Mouse (Mus musculus) limb, embryonic 13.5 days (tissue): ENCODE results near the gene Dcaf4. TPM values are rescaled to one million over a fixed set of nuclear protein-coding genes. Genes with fewer than 3 reads are reported as not detected.

ENCODE experiments used
- ATAC-seq: fragments of 200-750 bp; cut with Nextera tagmentation; 2 replicates; pipeline ENCODE4 v1.8.0; 2017; ENCODE audit warnings: low read depth, moderate number of reproducible peaks, moderate TSS enrichment; ENCODE audit not compliant: low FRiP score
- H3K27ac ChIP-seq: fragments of 300-500 bp; sonication (generic); 2 replicates; pipeline ENCODE4 v1.5.1; 2015; ENCODE audit warnings: inconsistent platforms, mild to moderate bottlenecking, moderate library complexity
- H3K27me3 ChIP-seq: fragments of 300-500 bp; sonication (generic); 2 replicates; pipeline ENCODE4 v1.6.1; 2015; ENCODE audit warnings: mild to moderate bottlenecking, inconsistent platforms
- H3K36me3 ChIP-seq: fragments of 300-500 bp; sonication (generic); 2 replicates; pipeline ENCODE4 v1.6.1; 2015; ENCODE audit warnings: inconsistent platforms, mild to moderate bottlenecking, moderate library complexity
- H3K4me1 ChIP-seq: fragments of 300-500 bp; sonication (generic); 2 replicates; pipeline ENCODE4 v1.6.1; 2015; ENCODE audit warnings: inconsistent platforms
- H3K4me2 ChIP-seq: fragments of 300-500 bp; sonication (generic); replicated peaks from 2 replicates; pipeline ENCODE4 v1.6.1; 2015; ENCODE audit warnings: inconsistent platforms, mild to moderate bottlenecking, moderate library complexity
- H3K4me3 ChIP-seq: fragments of 300-500 bp; sonication (generic); 2 replicates; pipeline ENCODE4 v1.5.1; 2015; ENCODE audit warnings: moderate library complexity, mild to moderate bottlenecking, inconsistent platforms
- H3K9ac ChIP-seq: fragments of 300-500 bp; sonication (generic); 2 replicates; pipeline ENCODE4 v1.6.1; 2015; ENCODE audit warnings: mild to moderate bottlenecking, inconsistent platforms
- H3K9me3 ChIP-seq: fragments of 300-500 bp; sonication (generic); 2 replicates; pipeline ENCODE4 v1.6.1; 2016; ENCODE audit warnings: inconsistent platforms
- WGBS: fragments of 180-500 bp; shearing (Covaris S2); methylation state at CpG from one replicate; pipeline ENCODE4 v1.1.7; 2015; 5-methylcytosine and 5-hydroxymethylcytosine counted together
- polyA plus RNA-seq: library from polyadenylated mRNA; unstranded; fragments of >200 nt; fragmentation: Nextera tagmentation; extraction: Ambion mirVana; gene quantifications from 2 replicates; pipeline ENCODE4 v1.2.1, GENCODE M21; 2015

Dcaf4 gene
- polyA plus RNA-seq, 1 experiment from 2014 or later: 37.7 TPM

- WGBS: 83% methylated on average over 3 of the region's 3 CpGs
- no peak for ATAC-seq
- H3K4me1 ChIP-seq: peaks cover 6% of the 10 kb centered on the region
Observed at GRCm38 (mm10) chr12:83497959-83498358, 22.3 kb upstream of the Dcaf4 start.

GRCm38 (mm10) chr12:83499256-83499655, 21.0 kb upstream of the Dcaf4 start:
- 67% methylated on average over 5 of the region's 5 CpGs for WGBS
- H3K4me1 ChIP-seq: peaks cover 6% of the 10 kb centered on the region
- no peak overlapping the region for H3K27ac ChIP-seq
- no peak for ATAC-seq
- H3K27me3 ChIP-seq: no peaks in the 10 kb centered on the region
- no peaks in the 10 kb centered on the region for H3K9me3 ChIP-seq
- H3K4me3 ChIP-seq: no peak overlapping the region
- no peak overlapping the region for H3K9ac ChIP-seq
- no peaks in the 10 kb centered on the region for H3K36me3 ChIP-seq
- no peak overlapping the region for H3K4me2 ChIP-seq

More at GRCm38 (mm10) chr12:83497959-83498358, 22.3 kb upstream of the Dcaf4 start:
- Histone ChIP-seq H3K9me3 (no peaks in the 10 kb centered on the region), H3K9ac (no peak overlapping the region), H3K36me3 (no peaks in the 10 kb centered on the region), H3K4me2 (no peak overlapping the region), H3K27ac (no peak overlapping the region), H3K27me3 (no peaks in the 10 kb centered on the region; the same call in 1 of the 2 replicates), H3K4me3 (no peak overlapping the region)

- 7% methylated on average over 9 of the region's 9 CpGs for WGBS
- H3K4me2 ChIP-seq: no peak overlapping the region
- no peaks in the 10 kb centered on the region for H3K9me3 ChIP-seq
- no peak overlapping the region for H3K4me3 ChIP-seq
- H3K27ac ChIP-seq: no peak overlapping the region
- no peak for ATAC-seq
- H3K4me1 ChIP-seq: peaks cover 6% of the 10 kb centered on the region
- no peaks in the 10 kb centered on the region for H3K27me3 ChIP-seq
- no peaks in the 10 kb centered on the region for H3K36me3 ChIP-seq
- no peak overlapping the region for H3K9ac ChIP-seq
Observed at GRCm38 (mm10) chr12:83502190-83502589, 18.1 kb upstream of the Dcaf4 start.

- H3K4me1 ChIP-seq: no peaks in the 10 kb centered on the region
- no peaks in the 10 kb centered on the region for H3K9me3 ChIP-seq
- H3K9ac ChIP-seq: no peak overlapping the region
- H3K36me3 ChIP-seq: no peaks in the 10 kb centered on the region
- H3K4me2 ChIP-seq: no peak overlapping the region
- ATAC-seq: no peak
- H3K4me3 ChIP-seq: no peak overlapping the region
- no peaks in the 10 kb centered on the region for H3K27me3 ChIP-seq
- WGBS: 76% methylated on average over 10 of the region's 10 CpGs
- no peak overlapping the region for H3K27ac ChIP-seq
Observed at GRCm38 (mm10) chr12:83506543-83506942, 13.7 kb upstream of the Dcaf4 start.

- no peaks in the 10 kb centered on the region for H3K27me3 ChIP-seq
- no peak for ATAC-seq
- H3K9me3 ChIP-seq: no peaks in the 10 kb centered on the region
- no peak overlapping the region for H3K9ac ChIP-seq
- H3K4me2 ChIP-seq: no peak overlapping the region
- no peak overlapping the region for H3K4me3 ChIP-seq
- 77% methylated on average over 5 of the region's 5 CpGs for WGBS
- no peak overlapping the region for H3K27ac ChIP-seq
- peaks cover 17% of the 10 kb centered on the region for H3K4me1 ChIP-seq
- H3K36me3 ChIP-seq: no peaks in the 10 kb centered on the region
Observed at GRCm38 (mm10) chr12:83510586-83510985, 9.7 kb upstream of the Dcaf4 start.

DNA sequence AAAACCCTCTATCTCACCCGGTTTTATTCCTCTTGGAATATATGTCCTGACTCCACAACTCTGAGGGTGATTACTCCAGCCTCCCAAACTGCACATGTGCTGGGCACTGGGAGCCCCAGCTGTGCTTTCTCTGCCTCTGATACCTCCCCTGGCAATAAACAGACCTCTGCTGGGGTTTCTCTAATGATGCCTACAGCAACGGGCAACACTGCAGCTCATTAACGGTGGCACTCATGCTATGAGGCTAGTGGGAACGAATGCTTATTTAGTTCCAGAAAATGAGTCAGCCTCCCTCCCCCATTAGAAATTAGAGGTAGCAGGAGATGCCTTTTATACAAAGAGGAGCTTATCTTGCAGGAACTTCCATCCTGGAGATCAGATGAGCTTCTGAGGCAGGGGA, 7.5 kb upstream of the Dcaf4 start:
- Histone ChIP-seq H3K36me3 (no peaks in the 10 kb centered on the region), H3K4me3 (no peak overlapping the region), H3K9me3 (no peaks in the 10 kb centered on the region), H3K27me3 (no peaks in the 10 kb centered on the region), H3K27ac (no peak overlapping the region), H3K4me2 (peak overlapping the region; percentile 25), H3K9ac (no peak overlapping the region), H3K4me1 (peaks cover 19% of the 10 kb centered on the region)
- WGBS: 9% methylated on average over 4 of the region's 4 CpGs
- 0 out of 2 replicates have a peak, but pooled peaks have one; percentile 48 for ATAC-seq

GRCm38 (mm10) chr12:83513185-83513584, 7.1 kb upstream of the Dcaf4 start:
- Histone ChIP-seq H3K27me3 (no peaks in the 10 kb centered on the region), H3K4me3 (no peak overlapping the region), H3K4me2 (no peak overlapping the region; the same call in 1 of the 2 replicates), H3K9me3 (no peaks in the 10 kb centered on the region), H3K27ac (no peak overlapping the region), H3K4me1 (peaks cover 19% of the 10 kb centered on the region), H3K36me3 (no peaks in the 10 kb centered on the region), H3K9ac (no peak overlapping the region)
- peak; percentile 24; the same call in 1 of the 2 replicates for ATAC-seq
- WGBS: 10% methylated on average over 5 of the region's 5 CpGs

GRCm38 (mm10) chr12:83514216-83514615, 6.0 kb upstream of the Dcaf4 start:
- ATAC-seq: no peak
- Histone ChIP-seq H3K36me3 (no peaks in the 10 kb centered on the region), H3K4me3 (no peak overlapping the region), H3K4me1 (peaks cover 19% of the 10 kb centered on the region), H3K27me3 (no peaks in the 10 kb centered on the region), H3K9me3 (no peaks in the 10 kb centered on the region), H3K9ac (no peak overlapping the region), H3K4me2 (no peak overlapping the region), H3K27ac (no peak overlapping the region)
- 57% methylated on average over 4 of the region's 4 CpGs for WGBS

DNA sequence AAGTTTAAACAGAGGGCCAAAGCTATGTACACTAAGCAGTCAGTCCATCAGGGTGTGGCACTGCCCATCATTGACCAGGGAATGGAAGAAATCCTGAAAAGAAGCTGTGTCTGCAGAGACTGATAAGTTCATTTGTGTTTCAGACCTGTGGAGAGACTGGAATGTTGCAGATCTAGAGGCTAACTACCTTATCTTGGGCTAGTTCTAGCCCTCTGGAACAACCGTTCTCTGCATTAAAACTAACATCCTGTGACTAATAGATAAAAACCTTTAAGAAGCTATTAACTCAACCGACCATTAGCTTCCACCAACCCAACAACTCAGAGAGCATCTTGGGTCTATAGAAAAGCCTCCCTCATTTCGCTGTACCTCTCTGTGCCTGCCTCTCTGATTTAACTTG, 2.7 kb upstream of the Dcaf4 start:
- 81% methylated on average over 3 of the region's 3 CpGs for WGBS

GRCm38 (mm10) chr12:83521083-83521482, 817 bp downstream of the Dcaf4 start:
- no peaks in the 10 kb centered on the region for H3K36me3 ChIP-seq
- no peaks in the 10 kb centered on the region for H3K27me3 ChIP-seq
- no peak overlapping the region for H3K27ac ChIP-seq
- 41% methylated on average over 8 of the region's 8 CpGs for WGBS
- no peak for ATAC-seq
- peaks cover 22% of the 10 kb centered on the region for H3K4me1 ChIP-seq
- peak overlapping the region; percentile 73 for H3K4me2 ChIP-seq
- H3K9me3 ChIP-seq: no peaks in the 10 kb centered on the region
- peak overlapping the region; percentile 74 for H3K4me3 ChIP-seq
- peak overlapping the region; percentile 77 for H3K9ac ChIP-seq

More for the DNA sequence above, 2.7 kb upstream of the Dcaf4 start:
- H3K4me3 ChIP-seq: no peak overlapping the region
- H3K27me3 ChIP-seq: no peaks in the 10 kb centered on the region
- no peak overlapping the region for H3K4me2 ChIP-seq
- no peaks in the 10 kb centered on the region for H3K36me3 ChIP-seq
- H3K4me1 ChIP-seq: peaks cover 24% of the 10 kb centered on the region
- no peak for ATAC-seq
- no peak overlapping the region for H3K27ac ChIP-seq
- no peak overlapping the region for H3K9ac ChIP-seq
- H3K9me3 ChIP-seq: no peaks in the 10 kb centered on the region

DNA sequence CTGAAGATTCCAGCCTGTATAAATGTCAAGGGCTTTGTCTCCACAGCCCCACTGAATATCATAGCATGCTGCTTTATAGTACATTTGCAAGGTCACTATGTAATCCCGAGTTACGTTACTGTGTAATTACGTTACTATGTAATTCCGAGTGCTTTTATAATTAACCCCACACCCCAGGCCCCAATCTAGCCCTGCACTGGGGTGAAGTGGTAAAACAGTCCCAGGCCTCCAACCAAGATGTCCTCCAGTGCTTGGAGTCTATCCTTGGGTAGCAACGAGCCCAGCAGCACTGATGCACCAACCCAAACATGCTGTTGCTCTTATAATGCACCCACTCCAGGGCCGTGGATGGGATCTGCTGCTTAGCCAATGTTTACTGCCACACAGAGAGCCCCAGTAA, 2.8 kb downstream of the Dcaf4 start:
- ATAC-seq: no peak
- 69% methylated on average over 6 of the region's 6 CpGs for WGBS

GRCm38 (mm10) chr12:83523892-83524291, 3.6 kb downstream of the Dcaf4 start:
- WGBS: 60% methylated on average over 4 of the region's 4 CpGs
- Histone ChIP-seq H3K9ac (no peak overlapping the region), H3K27ac (no peak overlapping the region), H3K4me2 (no peak overlapping the region), H3K27me3 (no peaks in the 10 kb centered on the region), H3K4me3 (no peak overlapping the region), H3K36me3 (peaks cover 12% of the 10 kb centered on the region), H3K4me1 (peaks cover 27% of the 10 kb centered on the region), H3K9me3 (no peaks in the 10 kb centered on the region)
- no peak for ATAC-seq

More for the DNA sequence above, 2.8 kb downstream of the Dcaf4 start:
- Histone ChIP-seq H3K27ac (no peak overlapping the region), H3K9me3 (no peaks in the 10 kb centered on the region), H3K4me2 (no peak overlapping the region), H3K9ac (no peak overlapping the region), H3K4me3 (no peak overlapping the region), H3K4me1 (peaks cover 23% of the 10 kb centered on the region), H3K27me3 (no peaks in the 10 kb centered on the region), H3K36me3 (peaks cover 6% of the 10 kb centered on the region; the same call in 1 of the 2 replicates)

DNA sequence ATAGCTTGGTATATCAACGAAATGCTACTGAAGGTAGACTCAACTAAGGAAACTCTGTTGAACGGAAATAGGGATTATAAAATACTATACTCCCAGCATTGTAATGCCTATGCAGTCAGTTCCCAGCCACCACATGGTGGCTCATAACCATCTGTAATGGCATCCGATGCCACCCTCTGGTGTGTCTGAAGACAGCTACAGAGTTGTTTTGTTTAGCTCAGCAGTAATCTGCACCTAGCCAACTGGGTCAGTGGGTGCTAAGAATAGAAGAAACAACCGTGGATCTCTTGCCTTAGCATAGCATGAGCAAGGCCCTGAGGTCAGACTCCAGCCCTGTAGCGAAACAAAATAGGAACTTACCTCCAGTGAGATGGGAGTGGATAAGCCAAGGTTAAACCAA, 4.1 kb downstream of the Dcaf4 start:
- Histone ChIP-seq H3K27ac (no peak overlapping the region), H3K9ac (no peak overlapping the region), H3K4me2 (no peak overlapping the region), H3K27me3 (no peaks in the 10 kb centered on the region), H3K4me1 (peaks cover 27% of the 10 kb centered on the region), H3K36me3 (peaks cover 15% of the 10 kb centered on the region), H3K4me3 (no peak overlapping the region), H3K9me3 (no peaks in the 10 kb centered on the region)
- WGBS: 82% methylated on average over 5 of the region's 5 CpGs
- ATAC-seq: no peak
